Mouse (Mus musculus): ENCODE results near the gene Sqstm1. TPM values are rescaled to one million over a fixed set of nuclear protein-coding genes. Genes with fewer than 3 reads are reported as not detected.

The Sqstm1 gene
- polyA plus RNA-seq, 1 experiment from 2014 or later: 181 TPM

DNA sequence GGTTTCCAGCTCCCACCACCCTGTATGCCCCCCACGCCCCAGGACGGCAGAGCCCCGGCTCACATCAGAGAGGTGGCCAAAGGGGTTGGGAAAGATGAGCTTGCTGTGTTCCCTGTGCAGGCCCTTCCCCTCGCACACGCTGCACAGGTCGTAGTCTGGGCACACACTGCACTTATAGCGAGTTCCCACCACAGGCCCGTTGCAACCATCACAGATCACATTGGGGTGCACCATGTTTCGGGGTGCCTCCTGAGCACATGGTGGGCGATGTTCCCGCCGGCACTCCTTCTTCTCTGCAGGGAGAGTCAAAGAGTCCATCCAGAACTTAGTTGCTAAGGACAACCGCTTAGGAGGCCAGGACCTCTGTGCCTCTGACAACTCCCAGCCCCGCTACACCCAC lies 3.3 kb downstream of the Sqstm1 start:
- Histone ChIP-seq H3K4me2 (ENCODE audit: low read length) (no peak overlapping the region), H3K9me3 (ENCODE audit: control insufficient read depth, low read length) (no peaks in the 10 kb centered on the region), H3K27ac (ENCODE audit: low read depth) (no peak overlapping the region), H3K36me3 (ENCODE audit: control insufficient read depth, insufficient read depth, low read length) (peaks cover 54% of the 10 kb centered on the region), H3K27me3 (replicated peaks; ENCODE audit: control insufficient read depth, insufficient read depth, low read length) (no peaks in the 10 kb centered on the region), H3K4me3 (ENCODE audit: low read depth, low read length) (no peak overlapping the region), H3K4me1 (replicated peaks; ENCODE audit: control insufficient read depth, insufficient read depth, low read length) (peaks cover 11% of the 10 kb centered on the region), H3K9ac (ENCODE audit: low read length) (no peak overlapping the region)
- no peak for ATAC-seq (replicated peaks; ENCODE audit: low FRiP score, low TSS enrichment, low read depth)
- WGBS: 96% methylated on average over 14 of the region's 14 CpGs
- no peak for DNase-seq (ENCODE audit: low spot score)

- no peak for DNase-seq (ENCODE audit: low spot score)
- no peak overlapping the region for H3K9ac ChIP-seq (ENCODE audit: low read length)
- no peaks in the 10 kb centered on the region for H3K27me3 ChIP-seq (replicated peaks; ENCODE audit: control insufficient read depth, insufficient read depth, low read length)
- peaks cover 67% of the 10 kb centered on the region for H3K36me3 ChIP-seq (ENCODE audit: control insufficient read depth, insufficient read depth, low read length)
- no peak overlapping the region for H3K4me3 ChIP-seq (ENCODE audit: low read depth, low read length)
- 83% methylated on average over 2 of the region's 2 CpGs for WGBS
- no peaks in the 10 kb centered on the region for H3K9me3 ChIP-seq (ENCODE audit: control insufficient read depth, low read length)
- H3K27ac ChIP-seq (ENCODE audit: low read depth): no peak overlapping the region
- H3K4me1 ChIP-seq (replicated peaks; ENCODE audit: control insufficient read depth, insufficient read depth, low read length): peaks cover 7% of the 10 kb centered on the region
- no peak for ATAC-seq (replicated peaks; ENCODE audit: low FRiP score, low TSS enrichment, low read depth)
- no peak overlapping the region for H3K4me2 ChIP-seq (ENCODE audit: low read length)
Observed at GRCm38 (mm10) chr11:50206037-50206436, 4.6 kb downstream of the Sqstm1 start.

DNA sequence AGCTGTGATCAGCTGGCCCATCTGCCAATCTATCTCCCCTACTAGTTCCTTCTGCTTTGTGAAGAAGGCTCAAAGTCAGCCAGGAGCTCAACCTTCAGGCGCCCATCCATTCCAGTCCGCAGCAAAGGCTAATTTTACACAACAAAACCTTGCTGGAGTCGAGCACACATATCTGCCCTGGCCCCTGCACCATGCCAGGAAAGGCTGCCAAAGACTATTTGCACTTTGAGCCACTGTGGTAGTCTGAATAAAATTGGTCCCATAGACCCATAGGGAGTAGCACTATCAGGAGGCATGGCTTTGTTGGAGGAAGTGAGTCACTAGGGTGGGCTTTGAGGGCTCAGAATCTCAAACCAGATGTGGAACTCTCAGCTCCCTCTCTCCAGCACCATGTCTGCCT lies 5.2 kb downstream of the Sqstm1 start:
- Histone ChIP-seq H3K9me3 (ENCODE audit: control insufficient read depth, low read length) (no peaks in the 10 kb centered on the region), H3K4me2 (ENCODE audit: low read length) (no peak overlapping the region), H3K27me3 (replicated peaks; ENCODE audit: control insufficient read depth, insufficient read depth, low read length) (no peaks in the 10 kb centered on the region), H3K4me1 (replicated peaks; ENCODE audit: control insufficient read depth, insufficient read depth, low read length) (peaks cover 5% of the 10 kb centered on the region; the same call in 1 of the 2 replicates), H3K27ac (ENCODE audit: low read depth) (no peak overlapping the region), H3K4me3 (ENCODE audit: low read depth, low read length) (no peak overlapping the region), H3K9ac (ENCODE audit: low read length) (no peak overlapping the region), H3K36me3 (ENCODE audit: control insufficient read depth, insufficient read depth, low read length) (peaks cover 73% of the 10 kb centered on the region)
- WGBS: 91% methylated on average over 3 of the region's 3 CpGs
- ATAC-seq (replicated peaks; ENCODE audit: low FRiP score, low TSS enrichment, low read depth): no peak
- DNase-seq (ENCODE audit: low spot score): no peak

- H3K27me3 ChIP-seq (replicated peaks; ENCODE audit: control insufficient read depth, insufficient read depth, low read length): no peaks in the 10 kb centered on the region
- DNase-seq (ENCODE audit: low spot score): no peak
- no peak overlapping the region for H3K4me3 ChIP-seq (ENCODE audit: low read depth, low read length)
- no peak for ATAC-seq (replicated peaks; ENCODE audit: low FRiP score, low TSS enrichment, low read depth)
- H3K36me3 ChIP-seq (ENCODE audit: control insufficient read depth, insufficient read depth, low read length): peaks cover 90% of the 10 kb centered on the region
- no peaks in the 10 kb centered on the region for H3K4me1 ChIP-seq (replicated peaks; ENCODE audit: control insufficient read depth, insufficient read depth, low read length)
- H3K9me3 ChIP-seq (ENCODE audit: control insufficient read depth, low read length): no peaks in the 10 kb centered on the region
- no peak overlapping the region for H3K4me2 ChIP-seq (ENCODE audit: low read length)
- no peak overlapping the region for H3K9ac ChIP-seq (ENCODE audit: low read length)
- 88% methylated on average over 9 of the region's 9 CpGs for WGBS
- H3K27ac ChIP-seq (ENCODE audit: low read depth): no peak overlapping the region
Observed at GRCm38 (mm10) chr11:50203302-50203827, 7.3 kb downstream of the Sqstm1 start.

- ATAC-seq (replicated peaks; ENCODE audit: low FRiP score, low TSS enrichment, low read depth) (no peak), DNase-seq (ENCODE audit: low spot score) (no peak)
- Histone ChIP-seq H3K27ac (ENCODE audit: low read depth) (no peak overlapping the region), H3K4me2 (ENCODE audit: low read length) (no peak overlapping the region), H3K9ac (ENCODE audit: low read length) (no peak overlapping the region), H3K27me3 (replicated peaks; ENCODE audit: control insufficient read depth, insufficient read depth, low read length) (no peaks in the 10 kb centered on the region), H3K36me3 (ENCODE audit: control insufficient read depth, insufficient read depth, low read length) (peaks cover 88% of the 10 kb centered on the region), H3K4me3 (ENCODE audit: low read depth, low read length) (no peak overlapping the region), H3K4me1 (replicated peaks; ENCODE audit: control insufficient read depth, insufficient read depth, low read length) (no peaks in the 10 kb centered on the region), H3K9me3 (ENCODE audit: control insufficient read depth, low read length) (no peaks in the 10 kb centered on the region)
- 92% methylated on average over 3 of the region's 3 CpGs for WGBS
Observed at GRCm38 (mm10) chr11:50201590-50201989, 9.0 kb downstream of the Sqstm1 start.

DNA sequence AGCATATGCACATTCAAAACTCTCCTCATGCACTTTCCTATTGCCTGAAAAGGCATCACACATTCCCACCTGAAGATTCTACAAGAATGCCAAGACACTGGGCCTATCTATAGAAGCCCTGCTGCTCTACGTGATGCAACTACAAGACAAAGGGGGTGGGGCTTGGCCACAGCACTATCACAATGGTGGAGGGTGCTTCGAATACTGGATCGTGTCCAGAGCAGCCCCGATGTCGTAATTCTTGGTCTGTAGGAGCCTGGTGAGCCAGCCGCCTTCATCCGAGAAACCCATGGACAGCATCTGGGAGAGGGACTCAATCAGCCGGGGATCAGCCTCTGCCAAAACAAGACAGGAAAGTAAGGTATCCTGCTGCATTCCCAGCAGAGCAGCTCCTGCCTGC lies 10.0 kb downstream of the Sqstm1 start:
- Histone ChIP-seq H3K4me3 (ENCODE audit: low read depth, low read length) (no peak overlapping the region), H3K9me3 (ENCODE audit: control insufficient read depth, low read length) (no peaks in the 10 kb centered on the region), H3K36me3 (ENCODE audit: control insufficient read depth, insufficient read depth, low read length) (peaks cover 78% of the 10 kb centered on the region), H3K9ac (ENCODE audit: low read length) (no peak overlapping the region), H3K4me1 (replicated peaks; ENCODE audit: control insufficient read depth, insufficient read depth, low read length) (no peaks in the 10 kb centered on the region), H3K4me2 (ENCODE audit: low read length) (no peak overlapping the region), H3K27ac (ENCODE audit: low read depth) (no peak overlapping the region), H3K27me3 (replicated peaks; ENCODE audit: control insufficient read depth, insufficient read depth, low read length) (no peaks in the 10 kb centered on the region)
- no peak for DNase-seq (ENCODE audit: low spot score)
- no peak for ATAC-seq (replicated peaks; ENCODE audit: low FRiP score, low TSS enrichment, low read depth)
- WGBS: 82% methylated on average over 8 of the region's 8 CpGs

- Histone ChIP-seq H3K9ac (ENCODE audit: low read length) (no peak overlapping the region), H3K27ac (ENCODE audit: low read depth) (no peak overlapping the region), H3K4me2 (ENCODE audit: low read length) (no peak overlapping the region), H3K36me3 (ENCODE audit: control insufficient read depth, insufficient read depth, low read length) (peaks cover 62% of the 10 kb centered on the region), H3K27me3 (replicated peaks; ENCODE audit: control insufficient read depth, insufficient read depth, low read length) (no peaks in the 10 kb centered on the region), H3K4me1 (replicated peaks; ENCODE audit: control insufficient read depth, insufficient read depth, low read length) (no peaks in the 10 kb centered on the region), H3K4me3 (ENCODE audit: low read depth, low read length) (no peak overlapping the region), H3K9me3 (ENCODE audit: control insufficient read depth, low read length) (no peaks in the 10 kb centered on the region)
- 79% methylated on average over 2 of the region's 2 CpGs for WGBS
- no peak for ATAC-seq (replicated peaks; ENCODE audit: low FRiP score, low TSS enrichment, low read depth)
- no peak for DNase-seq (ENCODE audit: low spot score)
Observed at GRCm38 (mm10) chr11:50198916-50199315, 11.7 kb downstream of the Sqstm1 start.

DNA sequence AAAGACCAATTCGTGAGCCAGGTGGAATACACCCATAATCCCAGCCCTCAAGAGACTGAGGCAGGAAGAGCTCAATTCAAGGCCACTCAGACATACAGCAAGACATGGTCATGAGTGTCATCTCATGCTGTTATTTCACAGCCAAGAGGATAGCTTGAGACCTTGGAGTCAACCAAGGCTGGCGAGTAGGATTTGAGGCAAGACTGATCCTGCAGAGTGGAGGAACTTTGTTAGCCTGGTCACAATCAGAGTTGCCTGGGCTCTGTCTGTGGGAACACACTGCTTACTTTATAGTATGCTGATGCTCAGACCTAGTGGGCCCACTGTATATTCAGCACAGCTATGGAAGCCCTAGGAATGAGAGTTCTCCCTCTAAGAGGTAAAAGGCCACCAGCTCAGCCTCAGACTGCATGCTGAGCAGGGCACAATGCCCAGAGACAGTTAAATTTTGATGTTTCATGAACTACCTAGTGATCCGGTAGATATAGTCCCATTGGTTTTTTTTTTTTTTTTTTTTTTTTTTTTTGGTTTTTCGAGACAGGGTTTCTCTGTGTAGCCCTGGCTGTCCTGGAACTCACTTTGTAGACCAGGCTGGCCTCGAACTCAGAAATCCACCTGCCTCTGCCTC lies 12.3 kb downstream of the Sqstm1 start:
- no peaks in the 10 kb centered on the region for H3K9me3 ChIP-seq (ENCODE audit: control insufficient read depth, low read length)
- 89% methylated on average over 3 of the region's 5 CpGs for WGBS
- no peak overlapping the region for H3K27ac ChIP-seq (ENCODE audit: low read depth)
- DNase-seq (ENCODE audit: low spot score) (no peak), ATAC-seq (replicated peaks; ENCODE audit: low FRiP score, low TSS enrichment, low read depth) (no peak)
- H3K4me1 ChIP-seq (replicated peaks; ENCODE audit: control insufficient read depth, insufficient read depth, low read length): no peaks in the 10 kb centered on the region
- H3K27me3 ChIP-seq (replicated peaks; ENCODE audit: control insufficient read depth, insufficient read depth, low read length): no peaks in the 10 kb centered on the region
- H3K4me3 ChIP-seq (ENCODE audit: low read depth, low read length): no peak overlapping the region
- H3K4me2 ChIP-seq (ENCODE audit: low read length): no peak overlapping the region
- peaks cover 57% of the 10 kb centered on the region for H3K36me3 ChIP-seq (ENCODE audit: control insufficient read depth, insufficient read depth, low read length)
- H3K9ac ChIP-seq (ENCODE audit: low read length): no peak overlapping the region

DNA sequence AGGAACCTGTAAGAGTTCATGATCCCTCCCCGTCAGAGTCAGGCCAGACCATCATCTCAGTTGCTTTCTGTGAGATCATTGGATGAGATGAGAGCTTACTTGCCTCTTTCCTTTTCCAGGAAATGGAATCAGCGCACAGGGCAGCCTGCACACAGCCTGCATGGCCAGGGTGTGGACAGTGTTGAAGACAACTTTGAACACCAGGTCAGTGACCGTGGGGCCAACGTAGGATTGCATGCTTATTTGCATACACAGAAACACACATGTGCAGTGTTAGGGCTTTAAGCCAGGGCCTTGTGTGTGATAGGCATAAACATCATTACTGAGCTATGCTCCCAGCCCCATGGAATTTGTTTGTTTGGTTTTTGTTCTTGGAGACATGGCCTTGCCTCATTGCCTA lies 13.1 kb downstream of the Sqstm1 start:
- Histone ChIP-seq H3K36me3 (ENCODE audit: control insufficient read depth, insufficient read depth, low read length) (peaks cover 48% of the 10 kb centered on the region), H3K9me3 (ENCODE audit: control insufficient read depth, low read length) (no peaks in the 10 kb centered on the region), H3K9ac (ENCODE audit: low read length) (no peak overlapping the region), H3K4me3 (ENCODE audit: low read depth, low read length) (no peak overlapping the region), H3K27ac (ENCODE audit: low read depth) (no peak overlapping the region), H3K4me2 (ENCODE audit: low read length) (no peak overlapping the region), H3K4me1 (replicated peaks; ENCODE audit: control insufficient read depth, insufficient read depth, low read length) (no peaks in the 10 kb centered on the region), H3K27me3 (replicated peaks; ENCODE audit: control insufficient read depth, insufficient read depth, low read length) (no peaks in the 10 kb centered on the region)
- ATAC-seq (replicated peaks; ENCODE audit: low FRiP score, low TSS enrichment, low read depth) (no peak), DNase-seq (ENCODE audit: low spot score) (no peak)
- WGBS: 87% methylated on average over 4 of the region's 4 CpGs
